Mouse (Mus musculus) B cell, adult 67 days (primary cell): ENCODE measurements around the gene Apba3. TPM values are rescaled to one million over a fixed set of nuclear protein-coding genes. Genes with fewer than 3 reads are reported as not detected.

ENCODE experiments used
- total RNA-seq, 2 experiments: library from RNA; stranded (reverse); gene quantifications; 4 replicates each; pipeline ENCODE4 v1.2.4; 2023

Apba3 gene
- total RNA-seq: 10 to 100 TPM; 32.7 to 50.4 TPM

GRCm38 (mm10) chr10:81266211-81267105 is at the start of gene Apba3, which contains the start of gene Mrpl54:
Gene Apba3, plus strand, starts transcription at chr10:81266960.
Gene Mrpl54, minus strand, starts transcription at chr10:81266934.

GRCm38 (mm10) chr10:81230438-81231332 is 36.1 kb upstream of the Apba3 start, which contains the start of gene Atcay:
Gene Atcay, minus strand, starts transcription at chr10:81230833.

GRCm38 (mm10) chr10:81232580-81233225 is 34.1 kb upstream of the Apba3 start, which contains the start of gene Zfr2:
Gene Zfr2, plus strand, starts transcription at chr10:81233155.

GRCm38 (mm10) chr10:81252424-81253419 is 14.0 kb upstream of the Apba3 start, which contains the start of gene Matk:
Gene Matk, plus strand, starts transcription at chr10:81252935.

GRCm38 (mm10) chr10:81291511-81292104 is 24.8 kb downstream of the Apba3 start, which contains the start of gene Tjp3:
Gene Tjp3, minus strand, starts transcription at chr10:81291581.

GRCm38 (mm10) chr10:81292554-81293333 is 26.0 kb downstream of the Apba3 start, which contains the start of gene Pip5k1c:
Gene Pip5k1c, plus strand, starts transcription at chr10:81292963.

GRCm38 (mm10) chr10:81320550-81321347 is 54.0 kb downstream of the Apba3 start, which contains the start of gene Cactin:
Gene Cactin, plus strand, starts transcription at chr10:81321103.

Other genes with a start within 250 kb of the Apba3 start
- not detected for gene Diras1, start 241.3 kb upstream of the Apba3 start, total RNA-seq
- 10 to 100 TPM; 15.6 to 18.9 TPM for gene Slc39a3, start 229.5 kb upstream of the Apba3 start, total RNA-seq
- 10 to 100 TPM; 57.0 to 65.1 TPM for gene Sgta, start 206.8 kb upstream of the Apba3 start, total RNA-seq
- 10 to 100 TPM; 11.9 to 15.9 TPM for gene Thop1, start 196.9 kb upstream of the Apba3 start, total RNA-seq
- not detected for gene Creb3l3, start 168.1 kb upstream of the Apba3 start, total RNA-seq
- gene Map2k2, start 161.0 kb upstream of the Apba3 start, total RNA-seq: 100 to 1,000 TPM; 159 to 177 TPM
- 100 to 1,000 TPM in 1 of 2 experiments, 10 to 100 TPM in 1; 97.7 to 106 TPM for gene Zbtb7a, start 131.7 kb upstream of the Apba3 start, total RNA-seq
- 10 to 100 TPM; 70.9 to 76.2 TPM for gene Pias4, start 99.0 kb upstream of the Apba3 start, total RNA-seq
- 1,000 to 10,000 TPM; 1,844 to 1,917 TPM for gene Eef2, start 90.3 kb upstream of the Apba3 start, total RNA-seq
- 10 to 100 TPM; 79.5 to 87.1 TPM for gene Dapk3, start 84.0 kb upstream of the Apba3 start, total RNA-seq
- gene 4930442H23Rik, start 83.1 kb upstream of the Apba3 start, total RNA-seq: not detected
- not detected for gene Nmrk2, start 64.9 kb upstream of the Apba3 start, total RNA-seq
- not detected for gene Atcay, start 36.1 kb upstream of the Apba3 start, total RNA-seq
- gene Zfr2, start 33.8 kb upstream of the Apba3 start, total RNA-seq: 1 to 10 TPM; 3.4 to 4.6 TPM
- 10 to 100 TPM; 24.5 to 29.5 TPM for gene Matk, start 14.0 kb upstream of the Apba3 start, total RNA-seq
- 100 to 1,000 TPM; 106 to 112 TPM for gene Mrpl54, start within 50 bp of the Apba3 start, total RNA-seq
- gene Tjp3, start 24.6 kb downstream of the Apba3 start, total RNA-seq: 10 to 100 TPM; 14.0 to 18.9 TPM
- gene Pip5k1c, start 26.0 kb downstream of the Apba3 start, total RNA-seq: 100 to 1,000 TPM; 130 to 154 TPM
- 10 to 100 TPM; 53.3 to 59.3 TPM for gene Cactin, start 54.1 kb downstream of the Apba3 start, total RNA-seq
- gene Tbxa2r, start 61.8 kb downstream of the Apba3 start, total RNA-seq: 1 to 10 TPM; 4.6 to 6.0 TPM
- under 1 TPM; 0.78 to 0.92 TPM for gene Gipc3, start 76.3 kb downstream of the Apba3 start, total RNA-seq
- 10 to 100 TPM; 77.8 to 80.1 TPM for gene Hmg20b, start 83.5 kb downstream of the Apba3 start, total RNA-seq
- gene Mfsd12, start 90.5 kb downstream of the Apba3 start, total RNA-seq: 10 to 100 TPM; 11.6 to 13.5 TPM
- 10 to 100 TPM in 1 of 2 experiments, 1 to 10 TPM in 1; 7.8 to 11.0 TPM for gene 4930404N11Rik, start 98.9 kb downstream of the Apba3 start, total RNA-seq
- 10 to 100 TPM; 47.9 to 55.7 TPM for gene Fzr1, start 111.6 kb downstream of the Apba3 start, total RNA-seq
- gene Dohh, start 117.5 kb downstream of the Apba3 start, total RNA-seq: 10 to 100 TPM; 36.0 to 37.0 TPM
- gene Gm48551, start 117.5 kb downstream of the Apba3 start, total RNA-seq: 1 to 10 TPM; 1.6 to 4.6 TPM
- 1 to 10 TPM; 4.3 to 5.4 TPM for gene Gm48552, start 122.0 kb downstream of the Apba3 start, total RNA-seq
- 1 to 10 TPM; 5.8 to 9.2 TPM for gene Smim24, start 126.1 kb downstream of the Apba3 start, total RNA-seq
- 10 to 100 TPM; 15.0 to 22.8 TPM for gene Nfic, start 188.7 kb downstream of the Apba3 start, total RNA-seq
- not detected for gene Celf5, start 215.7 kb downstream of the Apba3 start, total RNA-seq
- gene Ncln, start 229.4 kb downstream of the Apba3 start, total RNA-seq: 100 to 1,000 TPM; 113 to 131 TPM
- gene S1pr4, start 233.2 kb downstream of the Apba3 start, total RNA-seq: 10 to 100 TPM; 78.0 to 83.2 TPM